Mouse (Mus musculus) MEL (cell line): ENCODE data around the gene Hoxc9.

ENCODE experiments used
- CTCF ChIP-seq, 3 experiments: IDR thresholded peaks in 2 of 3; conservative IDR thresholded peaks in 1 of 3; 2 replicates each; pipeline ENCODE4 v1.5.1; 2011 to 2012; ENCODE audit warnings: low read length in 3 of 3, low read depth in 2 of 3, mild to moderate bottlenecking in 2 of 3, improper control_type of control experiment in 1 of 3, inconsistent platforms in 1 of 3, mixed read lengths in 1 of 3, moderate library complexity in 1 of 3; ENCODE audit not compliant: control insufficient read depth in 1 of 3, insufficient read depth in 1 of 3, poor library complexity in 1 of 3, severe bottlenecking in 1 of 3
- GATA1 ChIP-seq: IDR thresholded peaks from 2 replicates; pipeline ENCODE4 v1.6.1; 2011; ENCODE audit warnings: low read depth, low read length, improper control_type of control experiment
- MAX ChIP-seq: IDR thresholded peaks from 2 replicates; pipeline ENCODE4 v1.6.1; 2011; ENCODE audit warnings: low read length, improper control_type of control experiment
- POLR2A ChIP-seq, 2 experiments: IDR thresholded peaks; 2 replicates each; pipeline ENCODE4 v1.6.1; 2011 to 2012; ENCODE audit warnings: low read length in 2 of 2, mild to moderate bottlenecking in 2 of 2, control low read depth in 1 of 2, improper control_type of control experiment in 1 of 2, low read depth in 1 of 2, moderate library complexity in 1 of 2; ENCODE audit not compliant: control insufficient read depth in 1 of 2, insufficient read depth in 1 of 2, poor library complexity in 1 of 2
- TAL1 ChIP-seq: IDR thresholded peaks from 2 replicates; pipeline ENCODE4 v1.6.1; 2012; ENCODE audit warnings: mild to moderate bottlenecking, inconsistent platforms, low read length, moderate library complexity, mixed read lengths
- USF1 ChIP-seq: IDR thresholded peaks from 2 replicates; pipeline ENCODE4 v1.6.1; 2014; ENCODE audit warnings: low read depth, mild to moderate bottlenecking, inconsistent platforms, low read length, improper control_type of control experiment, moderate library complexity
- ZC3H11A ChIP-seq: IDR thresholded peaks from 2 replicates; pipeline ENCODE4 v1.6.1; 2012; ENCODE audit warnings: low read depth, mild to moderate bottlenecking, inconsistent platforms, low read length, improper control_type of control experiment
- ZKSCAN1 ChIP-seq: IDR thresholded peaks from 2 replicates; pipeline ENCODE4 v1.6.1; 2012; ENCODE audit warnings: low read depth, mild to moderate bottlenecking, inconsistent platforms, low read length, improper control_type of control experiment, moderate library complexity

DNA sequence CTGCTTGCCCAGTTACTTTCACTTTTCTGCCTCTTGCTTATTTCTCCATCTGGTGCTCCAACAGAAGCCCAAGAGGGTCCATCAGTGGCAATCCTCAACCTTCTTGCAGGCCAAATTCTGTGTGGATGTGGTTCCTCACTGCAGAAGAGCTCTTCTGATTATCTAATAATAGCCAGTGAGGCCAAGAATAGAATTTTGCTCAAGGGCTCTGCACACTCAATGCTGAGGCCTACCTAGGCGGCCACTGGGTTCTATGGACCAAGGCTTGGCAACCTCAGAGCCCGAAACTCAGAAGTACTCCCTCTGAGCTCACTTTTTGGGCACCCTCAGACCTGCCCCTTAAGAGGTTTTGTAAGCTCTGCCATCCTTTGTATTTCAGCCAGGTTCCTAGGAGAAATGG, 25.1 kb downstream of the Hoxc9 start:
- TF ChIP-seq POLR2A (IDR thresholded peaks at IDR 0.05; ENCODE audit: control insufficient read depth in 1 of 2, insufficient read depth in 1 of 2, low read depth in 1 of 2, low read length in 2 of 2, poor library complexity in 1 of 2) = no peak
- no peak for TF ChIP-seq CTCF (IDR thresholded peaks at IDR 0.05 in 2 of 3, conservative IDR thresholded peaks at IDR 0.05 in 1 of 3; ENCODE audit: control insufficient read depth in 1 of 3, insufficient read depth in 1 of 3, low read depth in 2 of 3, low read length in 3 of 3, poor library complexity in 1 of 3, severe bottlenecking in 1 of 3)
- no peak for TF ChIP-seq TAL1
- no peak for TF ChIP-seq ZKSCAN1
- TF ChIP-seq ZC3H11A = no peak
- no peak for TF ChIP-seq USF1
- no peak for TF ChIP-seq GATA1
- no peak for TF ChIP-seq MAX
